Mouse (Mus musculus) mesoderm, embryonic 11.5 days (tissue): ENCODE measurements around the gene Fam102b.

Source experiments
- DNase-seq: peaks from one replicate; pipeline ENCODE4 v3.0.0-alpha.2; 2012; ENCODE audit warnings: low read depth, low spot score

Gene Fam102b

DNA sequence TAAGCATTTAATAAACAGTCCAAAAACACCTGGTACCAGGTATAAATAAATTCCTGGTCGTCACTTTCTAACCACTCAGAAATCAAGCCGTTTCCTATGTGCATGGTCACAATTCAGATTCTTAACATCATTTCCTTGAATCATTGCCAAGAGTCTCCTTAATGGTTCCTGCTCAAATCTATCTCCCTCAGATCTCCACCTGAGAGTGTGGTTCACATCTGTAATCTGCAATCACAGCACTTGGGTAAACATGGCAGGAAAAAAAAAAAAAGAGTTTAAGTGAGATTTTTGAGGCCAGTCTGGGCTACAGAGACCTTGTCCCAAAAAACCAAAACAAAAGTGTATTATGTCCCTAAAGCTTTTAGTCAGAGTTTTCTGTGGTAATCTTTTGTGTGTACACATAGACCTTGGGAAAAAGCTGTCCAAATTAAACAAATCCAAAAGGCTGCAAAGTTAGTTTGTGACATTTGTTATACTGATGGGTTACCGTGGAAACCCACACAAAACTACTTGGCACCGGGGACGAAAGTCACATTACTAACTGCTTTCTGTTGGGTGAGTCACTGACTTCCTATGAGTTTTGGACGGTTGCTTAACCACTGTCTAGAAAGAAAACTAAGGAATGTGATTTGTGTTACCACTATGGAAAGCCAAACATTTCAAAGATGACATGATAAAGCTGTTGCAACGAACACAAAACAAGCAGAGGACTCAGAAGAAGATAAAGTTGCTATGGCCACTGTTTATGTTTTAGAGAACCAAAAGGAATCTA is 16.7 kb downstream of the Fam102b start:
- DNase-seq = no peak

DNA sequence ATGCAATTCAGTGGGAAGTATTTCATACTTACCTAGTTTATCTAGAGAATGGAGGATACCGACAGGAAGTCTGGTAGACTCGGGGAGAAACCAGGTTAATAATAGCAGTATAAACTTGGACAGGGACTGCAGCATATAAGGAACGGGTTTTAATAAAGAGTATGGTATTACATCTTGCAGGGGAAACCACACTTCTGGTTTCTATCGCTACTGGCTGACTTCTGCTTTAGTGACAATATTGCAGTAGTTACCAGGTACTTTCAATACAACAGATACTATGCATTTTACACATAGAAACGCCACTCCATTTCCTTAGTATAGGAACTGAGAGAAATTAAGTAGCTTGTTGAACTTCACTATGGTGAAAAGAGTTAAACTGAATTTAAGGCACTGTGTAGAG is 19.2 kb downstream of the Fam102b start:
- no peak for DNase-seq

DNA sequence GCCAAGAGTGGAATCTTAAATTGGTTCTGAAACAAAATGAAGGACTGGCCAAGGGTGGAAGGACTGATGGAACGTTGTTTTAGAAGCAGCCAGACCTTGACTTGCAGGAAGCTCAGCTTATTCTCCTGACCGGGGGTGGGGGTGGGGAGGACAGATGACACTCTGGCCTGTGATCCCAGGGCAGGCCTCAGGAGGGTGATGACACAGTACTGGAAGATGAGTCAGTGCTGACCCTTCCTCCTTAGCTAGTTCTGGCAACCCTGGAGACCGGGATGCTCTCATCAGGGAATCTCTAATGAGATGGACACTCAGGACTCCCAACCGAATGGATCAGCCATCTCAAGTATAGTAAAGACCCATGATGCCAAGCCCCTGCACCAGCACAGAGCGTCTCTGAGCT is 21.6 kb downstream of the Fam102b start:
- DNase-seq = no peak

DNA sequence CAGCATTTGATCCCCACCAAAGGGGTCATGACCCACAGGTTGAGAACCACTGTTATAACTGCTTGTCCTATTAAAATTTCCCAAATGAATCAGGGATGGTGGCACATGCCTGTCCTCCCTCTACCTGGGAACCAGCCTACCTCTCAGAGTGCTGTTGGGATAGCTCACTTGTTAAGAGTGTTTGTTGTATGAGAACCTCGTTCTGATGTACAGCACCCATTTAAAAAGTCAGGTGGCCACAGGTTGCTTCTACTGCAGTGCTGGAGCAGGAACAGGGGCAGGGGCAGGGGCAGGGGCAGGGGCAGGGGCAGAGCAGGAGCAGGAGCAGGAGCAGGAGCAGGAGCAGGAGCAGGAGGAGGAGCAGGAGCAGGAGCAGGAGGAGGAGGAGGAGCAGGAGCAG is 28.2 kb downstream of the Fam102b start:
- DNase-seq = no peak

DNA sequence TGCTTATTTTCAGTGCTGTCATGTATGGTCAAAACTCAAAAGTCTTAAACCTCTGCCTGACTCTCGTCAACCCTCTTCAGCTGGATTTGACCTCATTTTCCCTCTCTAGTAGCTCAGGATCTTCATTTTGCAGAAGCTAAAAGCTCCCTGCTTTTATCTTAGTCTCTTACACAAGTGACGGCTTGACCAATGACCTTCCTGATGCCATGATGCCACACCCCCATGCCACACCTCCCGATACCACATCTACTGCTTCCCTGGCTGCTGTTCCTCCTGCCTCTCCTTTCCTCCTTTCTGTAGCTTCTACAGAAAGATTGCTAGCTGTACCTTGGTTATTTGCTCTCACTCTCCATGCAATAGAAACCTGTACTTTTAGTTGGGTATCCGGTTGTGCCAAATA is 29.6 kb downstream of the Fam102b start:
- DNase-seq = no peak

DNA sequence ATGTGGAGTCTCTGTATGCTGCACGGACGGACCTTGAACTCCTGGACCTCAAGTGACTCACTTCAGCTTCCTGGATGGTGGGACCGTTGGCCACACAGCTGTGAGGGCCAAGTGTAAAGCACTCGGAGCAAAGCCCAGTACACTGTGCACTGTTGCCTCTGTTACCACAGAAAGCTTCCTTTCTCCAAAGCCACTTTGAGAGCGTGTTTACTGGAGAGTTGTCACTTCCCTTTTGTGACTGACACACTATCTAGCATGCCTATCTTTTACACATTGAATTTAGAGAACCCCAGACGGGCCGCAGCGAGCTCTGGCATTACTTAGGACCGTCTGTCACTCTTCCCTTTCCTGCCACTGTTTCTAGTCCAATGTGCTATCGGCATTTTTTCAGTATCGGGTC is 30.1 kb downstream of the Fam102b start:
- no peak for DNase-seq

DNA sequence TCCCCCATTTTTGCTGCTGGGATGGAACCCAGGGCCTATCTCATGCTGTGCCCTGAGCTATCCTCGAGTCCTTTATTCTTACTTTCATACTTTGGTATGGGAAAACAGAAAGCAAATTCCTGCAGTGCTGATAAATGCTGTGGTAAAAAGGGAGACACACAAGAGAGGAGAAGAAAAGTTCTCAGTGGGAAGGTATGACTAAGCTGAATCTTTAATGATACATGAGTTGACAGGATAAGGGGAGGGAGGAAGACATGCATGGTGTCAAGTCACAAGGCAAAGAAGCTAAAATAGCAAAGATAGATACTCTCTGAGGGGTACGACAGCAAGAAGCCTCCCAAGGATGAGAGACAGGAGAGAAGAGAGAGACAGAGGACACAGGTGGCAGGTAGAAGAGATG is 32.0 kb downstream of the Fam102b start:
- no peak for DNase-seq

DNA sequence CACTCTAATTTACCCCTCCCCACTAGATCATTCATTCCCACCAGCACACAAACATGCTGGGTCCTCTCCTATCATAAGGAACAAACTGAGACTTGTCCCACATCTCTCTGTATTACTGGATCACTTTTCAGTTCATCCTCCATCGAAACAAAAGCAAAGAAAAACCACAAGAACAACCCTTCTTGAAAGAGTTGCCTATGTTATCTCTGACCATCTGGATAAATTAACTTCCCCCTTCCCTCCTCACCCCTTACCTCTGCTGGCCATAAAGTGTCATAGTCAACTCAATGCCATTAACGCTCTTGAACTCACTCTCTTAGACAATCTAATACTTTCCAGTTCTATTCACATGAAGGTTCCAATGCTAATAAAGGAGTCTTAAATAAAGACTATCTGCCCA is 32.9 kb downstream of the Fam102b start:
- no peak for DNase-seq

DNA sequence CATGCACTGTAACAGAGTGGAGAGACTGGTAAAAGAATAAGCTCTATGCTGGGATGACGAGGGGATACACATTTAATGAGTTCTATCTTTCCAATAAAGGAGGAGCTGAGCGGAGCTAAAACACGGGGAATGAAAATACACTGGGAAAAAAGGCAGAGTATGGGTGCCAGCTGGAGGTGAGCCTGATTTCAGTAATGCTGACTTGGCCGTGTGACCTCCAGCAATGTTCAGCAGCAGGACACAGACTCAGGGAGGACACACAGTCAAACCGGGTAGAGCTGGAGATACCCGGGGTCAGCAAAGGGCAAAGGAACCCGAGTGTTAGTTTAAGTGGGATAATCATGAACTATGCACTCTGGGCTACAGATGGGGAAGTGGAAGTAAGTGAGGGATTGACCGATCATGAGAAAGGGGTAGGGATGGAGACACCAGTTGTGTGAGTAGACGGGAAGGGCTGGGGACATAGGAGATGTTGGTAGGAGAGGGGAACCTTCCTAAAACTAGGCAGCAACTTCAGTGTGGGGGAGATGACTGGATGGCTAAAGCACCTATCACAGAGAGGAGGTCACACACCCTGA is 37.3 kb downstream of the Fam102b start:
- DNase-seq = no peak

DNA sequence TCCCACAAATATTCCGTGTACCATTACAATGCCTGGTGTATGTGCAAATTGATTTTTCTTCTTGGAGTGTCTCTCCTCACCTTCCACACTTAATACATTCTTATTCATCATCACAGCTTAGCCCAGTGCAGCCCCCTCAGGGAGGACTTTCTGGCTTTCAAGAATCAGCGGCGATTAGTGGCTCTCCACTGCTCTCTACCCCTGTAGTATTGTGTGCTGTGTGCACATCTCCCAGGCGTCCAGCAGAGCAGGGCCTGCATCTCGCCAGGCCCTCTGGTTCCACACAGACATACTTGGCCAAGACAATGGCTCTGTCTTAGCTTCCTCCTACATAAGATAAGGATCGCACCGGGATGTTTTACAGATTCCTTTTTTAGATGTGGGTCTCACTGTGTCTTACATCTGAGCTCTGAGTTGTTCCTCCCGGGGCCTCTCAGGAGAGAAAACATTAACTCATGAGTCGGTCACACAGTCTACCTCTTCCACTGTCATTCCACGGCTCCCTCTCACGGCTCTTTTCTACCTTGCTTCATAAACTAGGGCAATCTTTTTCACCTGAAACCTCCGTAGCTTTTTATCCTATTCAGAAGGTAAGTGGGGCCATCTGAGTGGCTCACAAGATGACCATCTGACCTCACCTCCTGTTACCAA is 40.3 kb downstream of the Fam102b start:
- no peak for DNase-seq

DNA sequence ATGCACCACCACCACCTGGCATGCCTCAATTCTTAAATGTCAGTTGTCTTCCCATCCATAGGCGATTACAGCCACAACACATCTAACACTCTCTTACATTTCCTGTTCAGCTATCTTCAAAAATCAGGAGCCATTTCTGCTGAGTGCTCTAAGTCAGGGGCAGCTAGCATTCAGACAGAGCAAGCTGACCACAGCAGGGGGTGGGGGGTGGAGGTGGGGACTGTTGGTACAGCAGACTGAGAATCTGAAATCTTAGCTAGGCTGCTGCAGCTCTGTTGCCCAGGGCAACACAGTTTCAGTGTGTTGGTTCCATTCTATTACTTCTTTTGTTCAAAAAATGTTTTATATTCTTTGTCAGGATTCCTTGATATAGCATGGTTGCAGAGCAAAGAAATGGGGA is 40.9 kb downstream of the Fam102b start:
- no peak for DNase-seq

DNA sequence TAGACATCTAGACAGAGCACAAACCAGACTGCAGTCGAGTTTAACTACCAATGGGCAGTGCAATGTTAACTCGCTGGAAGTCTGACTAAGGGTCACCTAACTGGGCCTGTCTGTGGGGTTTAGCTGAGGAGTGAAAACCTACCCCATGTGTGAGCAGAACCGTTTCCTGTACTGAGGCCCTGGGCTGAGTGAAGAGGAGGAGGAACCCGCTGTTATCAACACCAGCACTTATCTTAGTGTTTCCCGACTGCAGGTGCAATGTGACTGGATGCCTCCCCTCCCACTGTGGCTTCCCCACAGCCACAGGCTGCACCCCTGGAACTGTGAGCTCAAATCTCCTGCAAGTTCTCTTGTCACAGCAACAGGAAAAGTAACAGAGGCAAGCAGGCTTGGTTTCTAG is 43.4 kb downstream of the Fam102b start:
- no peak for DNase-seq

DNA sequence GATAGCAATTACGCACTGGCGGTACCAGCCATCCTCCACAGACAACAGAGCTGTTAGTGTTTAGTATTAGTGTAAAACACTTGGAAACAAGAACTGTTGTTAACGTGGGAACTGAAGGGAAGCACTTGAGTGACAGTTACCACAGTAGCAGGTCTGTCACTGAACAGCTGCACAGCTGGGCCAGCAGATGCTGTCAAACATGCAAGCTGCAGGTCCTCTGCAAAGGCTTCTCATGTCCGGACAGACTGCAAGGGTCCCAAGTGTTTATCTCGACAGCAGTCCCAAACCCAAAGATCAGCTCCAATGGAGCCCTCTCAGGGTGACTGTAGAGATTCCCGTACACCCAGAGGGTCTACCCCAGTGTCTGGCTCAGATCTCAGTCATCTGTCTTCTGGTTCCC is 45.5 kb downstream of the Fam102b start:
- no peak for DNase-seq

DNA sequence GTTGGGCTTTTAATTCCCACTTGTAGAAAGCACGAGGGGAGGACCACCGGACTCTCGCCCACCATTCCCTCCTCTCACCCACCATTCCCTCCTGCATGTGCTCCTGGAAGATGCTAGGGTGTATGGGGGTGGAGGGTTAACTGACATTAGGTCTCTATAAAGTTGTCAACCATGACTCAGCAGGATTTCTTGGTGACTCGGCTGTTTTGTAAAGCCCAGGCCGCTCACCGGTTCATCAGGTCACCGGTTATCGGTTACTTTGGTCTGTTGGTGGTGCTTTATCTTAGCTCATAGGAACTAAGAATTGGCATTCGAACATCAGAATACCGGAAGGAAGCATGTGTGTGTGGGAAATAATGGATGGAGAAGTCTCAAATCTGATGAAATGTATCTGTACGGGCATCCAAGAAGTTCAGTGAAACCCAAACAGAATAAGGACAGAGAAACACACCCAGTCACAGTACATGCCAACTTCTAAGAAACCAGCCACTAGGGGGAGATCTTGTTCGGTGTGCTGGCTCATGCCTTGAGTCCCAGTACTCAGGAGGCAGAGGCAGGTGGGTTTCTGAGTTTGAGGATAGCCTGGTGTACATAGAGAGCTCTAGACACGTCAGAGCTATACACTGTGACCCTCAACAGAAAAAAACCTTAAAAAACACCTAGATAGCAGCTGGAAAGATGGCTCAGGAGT is 49.9 kb downstream of the Fam102b start:
- DNase-seq = no peak

DNA sequence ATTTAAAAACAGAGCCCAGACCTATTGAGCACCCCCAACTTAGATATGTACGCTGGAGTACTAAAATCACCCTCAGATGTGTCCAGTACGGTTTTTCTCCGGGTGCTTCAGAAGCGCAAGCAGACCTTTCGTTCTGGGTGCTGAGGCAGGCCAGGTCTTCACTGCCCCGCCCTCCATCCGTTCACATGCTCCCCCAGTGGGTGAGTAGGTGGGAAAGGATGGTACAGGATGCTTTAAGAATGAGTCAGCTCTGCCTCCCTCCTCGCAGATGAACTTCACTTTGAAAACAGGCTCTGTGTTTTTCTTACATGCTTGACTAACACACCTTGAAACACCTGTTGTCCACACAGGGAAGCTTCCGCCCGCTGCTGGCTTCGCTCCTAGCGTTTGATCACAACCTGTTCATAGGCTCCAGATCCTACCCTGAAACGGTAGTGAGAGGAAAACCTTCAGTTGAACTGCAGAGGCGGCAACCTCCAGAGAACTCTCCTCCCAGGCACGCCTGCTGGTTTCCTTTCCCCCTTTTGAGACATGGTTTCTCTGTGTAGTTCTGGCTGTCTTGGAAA is 52.4 kb downstream of the Fam102b start:
- no peak for DNase-seq

DNA sequence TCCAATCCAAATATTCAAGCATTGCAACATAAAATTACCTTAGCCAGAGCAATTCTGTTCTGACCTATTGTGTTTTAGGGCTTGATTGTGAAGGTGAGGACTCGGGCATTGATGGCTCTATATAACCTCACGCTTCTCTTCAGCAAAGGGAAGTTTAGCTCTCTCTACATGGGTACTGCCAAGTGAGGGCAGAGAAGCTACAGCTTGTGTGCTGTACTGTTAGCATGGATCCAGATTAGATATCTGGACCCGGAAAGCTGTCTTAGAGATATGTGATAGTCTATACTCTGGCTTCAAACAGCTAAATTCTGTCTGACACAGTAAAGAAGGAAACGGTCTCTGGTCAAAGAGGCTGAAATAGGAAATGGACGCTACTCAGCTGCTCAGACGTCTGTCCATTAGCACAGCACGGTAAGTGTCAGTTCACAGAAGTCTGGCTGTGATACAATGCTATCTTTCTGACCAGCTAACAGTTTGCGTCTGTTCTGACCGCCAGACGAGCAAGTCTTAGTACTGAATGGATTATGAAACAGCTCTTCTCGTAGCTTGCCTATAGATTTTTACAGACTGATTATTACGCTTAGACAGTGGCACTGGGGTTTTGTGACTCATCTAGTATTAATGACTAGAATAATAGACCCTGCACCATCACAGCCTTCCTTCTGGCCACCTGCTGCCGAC is 53.3 kb downstream of the Fam102b start:
- DNase-seq = no peak

DNA sequence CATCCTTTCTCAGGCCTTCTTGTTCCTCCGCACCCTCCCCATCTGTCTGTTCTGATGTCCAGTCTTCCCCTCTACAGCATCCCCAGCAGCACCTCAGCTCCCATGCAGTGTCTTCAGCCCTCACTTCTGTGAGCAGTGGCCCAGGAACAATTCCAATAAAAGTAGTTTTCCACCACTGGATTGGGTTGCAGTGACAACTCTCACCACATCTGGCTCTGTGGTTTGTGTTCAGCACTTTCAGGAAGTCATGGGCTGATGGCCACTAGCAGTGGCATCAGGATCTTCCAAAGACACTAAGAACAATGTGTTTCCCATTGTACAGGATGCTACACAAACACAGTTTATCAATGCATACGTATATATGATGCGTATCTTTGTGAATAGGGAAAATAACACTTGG is 61.4 kb downstream of the Fam102b start:
- DNase-seq = no peak

DNA sequence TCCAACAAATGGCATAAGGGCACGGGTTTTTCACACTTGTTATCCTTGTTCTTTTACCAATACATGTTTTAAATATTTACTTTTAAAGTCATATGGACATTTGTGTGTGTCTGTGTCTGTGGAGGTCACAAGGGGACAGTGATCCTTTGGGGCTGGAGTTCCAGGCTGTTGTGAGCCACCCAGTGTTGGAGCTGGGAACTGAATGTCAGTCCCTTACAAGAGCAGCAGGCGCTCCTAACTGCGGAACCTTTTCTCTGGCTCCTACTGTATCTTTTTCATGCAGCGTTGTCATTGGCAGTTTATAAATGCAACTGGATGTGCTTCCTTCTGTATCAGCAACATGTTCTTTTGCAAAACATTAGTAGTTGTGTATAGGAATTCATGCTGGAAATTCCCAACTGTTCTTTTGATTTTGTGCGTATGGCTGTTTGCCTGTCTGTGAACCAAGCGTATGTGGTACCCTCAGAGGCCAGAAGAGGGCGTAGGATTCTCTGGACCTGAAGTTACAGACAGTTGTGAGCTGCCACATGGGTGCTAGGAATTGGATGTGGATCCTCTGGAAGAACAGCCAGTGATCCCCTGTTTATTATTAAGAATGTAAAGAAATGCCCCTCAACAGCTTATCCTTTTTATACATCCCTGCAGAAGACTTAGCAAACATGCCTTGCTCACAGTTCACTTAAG is 62.9 kb downstream of the Fam102b start:
- DNase-seq = no peak

DNA sequence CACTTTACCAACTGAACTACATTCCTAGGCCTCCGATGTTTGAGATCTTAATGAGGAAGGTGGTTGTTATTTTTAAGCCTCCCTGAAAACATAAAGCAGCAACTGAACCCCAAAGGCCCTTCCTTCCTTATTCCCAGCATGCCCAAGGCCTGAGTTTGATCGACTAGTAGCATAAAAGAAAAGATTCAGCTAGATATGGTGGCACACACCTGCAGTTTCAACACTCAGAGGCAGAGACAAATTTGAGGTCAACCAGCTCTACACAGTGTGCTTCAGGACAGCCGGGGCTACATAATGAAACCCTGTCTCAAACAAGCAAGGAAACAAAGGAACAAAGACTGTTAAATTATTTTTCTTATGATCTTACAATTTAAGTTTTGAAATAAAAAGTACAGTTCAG is 63.6 kb downstream of the Fam102b start:
- no peak for DNase-seq

DNA sequence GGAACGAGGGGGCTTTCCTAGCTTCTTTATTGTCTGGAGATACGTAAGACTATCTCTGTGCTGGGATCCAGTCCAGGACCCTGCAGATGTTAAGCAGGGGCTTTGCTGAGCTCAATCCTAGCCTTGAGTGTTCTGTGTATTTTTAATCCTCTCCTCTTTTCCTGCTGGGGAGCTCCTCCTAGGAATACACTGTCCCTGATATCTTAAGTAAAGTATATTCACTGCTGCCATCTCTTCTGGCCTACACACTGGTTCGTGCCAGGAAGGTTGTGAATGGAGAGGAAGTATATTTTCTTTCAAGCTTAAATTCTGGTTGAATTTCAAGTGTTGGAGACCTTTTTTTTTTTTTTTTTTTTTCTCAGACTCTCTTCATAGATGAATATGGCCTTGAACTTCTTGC is 64.1 kb downstream of the Fam102b start:
- no peak for DNase-seq

DNA sequence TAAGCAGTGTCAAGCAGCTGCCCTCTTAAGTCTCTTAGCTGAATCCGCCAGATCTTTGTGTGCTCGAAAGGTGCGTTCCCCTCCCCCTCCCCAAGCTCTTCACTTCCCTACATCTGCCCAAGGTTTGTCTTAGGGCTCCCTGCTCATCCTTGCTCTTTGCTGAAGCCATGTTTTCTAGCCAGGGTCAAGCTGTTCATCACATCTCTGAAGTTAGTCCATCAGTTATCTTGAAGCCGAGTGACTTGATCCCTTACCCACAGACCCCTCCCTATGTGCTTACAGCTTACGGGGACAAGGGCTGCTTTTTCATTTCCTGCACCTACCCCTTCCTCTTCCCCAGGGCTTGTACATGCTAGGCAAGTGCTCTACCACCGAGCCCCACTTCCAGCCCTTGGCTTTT is 65.8 kb downstream of the Fam102b start:
- DNase-seq = no peak
